Mouse (Mus musculus) forebrain, postnatal 0 days (tissue): ENCODE data around the gene Utp4. TPM values are rescaled to one million over a fixed set of nuclear protein-coding genes. Genes with fewer than 3 reads are reported as not detected.
A peak's percentile ranks its signal among the peaks of the same experiment; 100 is the strongest.

Source experiments
- ATAC-seq: fragments of 200-750 bp; cut with Nextera tagmentation; 2 replicates; pipeline ENCODE4 v1.8.0; 2017; ENCODE audit warnings: mild to moderate bottlenecking, moderate library complexity
- DNase-seq: peaks from one replicate; pipeline ENCODE4 v3.0.0-alpha.2; 2015
- H3K27ac ChIP-seq: fragments of 300-500 bp; sonication (generic); 2 replicates; pipeline ENCODE4 v1.5.1; 2014; ENCODE audit warnings: low read depth, mild to moderate bottlenecking, antibody characterized with exemption, low read length, moderate library complexity, mixed read lengths
- H3K27me3 ChIP-seq: fragments of 300-500 bp; sonication (generic); 2 replicates; pipeline ENCODE4 v1.6.1; 2014; ENCODE audit warnings: mild to moderate bottlenecking, low read length, mixed read lengths; ENCODE audit not compliant: insufficient read depth
- H3K36me3 ChIP-seq: fragments of 300-500 bp; sonication (generic); 2 replicates; pipeline ENCODE4 v1.6.1; 2014; ENCODE audit warnings: mild to moderate bottlenecking, moderate library complexity; ENCODE audit not compliant: insufficient read depth
- H3K4me1 ChIP-seq: fragments of 300-500 bp; sonication (generic); 2 replicates; pipeline ENCODE4 v1.6.1; 2014; ENCODE audit warnings: antibody characterized with exemption; ENCODE audit not compliant: insufficient read depth
- H3K4me2 ChIP-seq: fragments of 300-500 bp; sonication (generic); 2 replicates; pipeline ENCODE4 v1.6.1; 2014; ENCODE audit warnings: low read depth, mild to moderate bottlenecking, moderate library complexity
- H3K4me3 ChIP-seq: fragments of 300-500 bp; sonication (generic); 2 replicates; pipeline ENCODE4 v1.5.1; 2014; ENCODE audit warnings: low read depth, low read length, mixed read lengths
- H3K9ac ChIP-seq: fragments of 300-500 bp; sonication (generic); 2 replicates; pipeline ENCODE4 v1.6.1; 2014; ENCODE audit warnings: mild to moderate bottlenecking
- H3K9me3 ChIP-seq: fragments of 300-500 bp; sonication (generic); 2 replicates; pipeline ENCODE4 v1.6.1; 2016; ENCODE audit warnings: low read length
- CTCF ChIP-seq: sonication (generic); IDR thresholded peaks from 2 replicates; pipeline ENCODE4 v1.5.1; 2016; ENCODE audit warnings: antibody characterized with exemption, control low read depth, low read depth
- WGBS: fragments of 180-500 bp; shearing (Covaris S2); extraction: QIAGEN DNeasy Blood & Tissue Kit; methylation state at CpG from one replicate; pipeline ENCODE4 v1.1.7; 2014; 5-methylcytosine and 5-hydroxymethylcytosine counted together
- polyA plus RNA-seq: library from polyadenylated mRNA; unstranded; fragments of >200 nt; fragmentation: Nextera tagmentation; extraction: Ambion mirVana; gene quantifications from 2 replicates; pipeline ENCODE4 v1.2.1, GENCODE M21; 2015
- total RNA-seq: library from RNA; depleted of rRNA; stranded (reverse); fragments of >200 nt; gene quantifications from 2 replicates; pipeline ENCODE4 v1.2.3, GENCODE M21; 2014

Gene Utp4
- total and polyA plus RNA-seq, 2 experiments from 2014 or later = 22.2 to 30.4 TPM

DNA sequence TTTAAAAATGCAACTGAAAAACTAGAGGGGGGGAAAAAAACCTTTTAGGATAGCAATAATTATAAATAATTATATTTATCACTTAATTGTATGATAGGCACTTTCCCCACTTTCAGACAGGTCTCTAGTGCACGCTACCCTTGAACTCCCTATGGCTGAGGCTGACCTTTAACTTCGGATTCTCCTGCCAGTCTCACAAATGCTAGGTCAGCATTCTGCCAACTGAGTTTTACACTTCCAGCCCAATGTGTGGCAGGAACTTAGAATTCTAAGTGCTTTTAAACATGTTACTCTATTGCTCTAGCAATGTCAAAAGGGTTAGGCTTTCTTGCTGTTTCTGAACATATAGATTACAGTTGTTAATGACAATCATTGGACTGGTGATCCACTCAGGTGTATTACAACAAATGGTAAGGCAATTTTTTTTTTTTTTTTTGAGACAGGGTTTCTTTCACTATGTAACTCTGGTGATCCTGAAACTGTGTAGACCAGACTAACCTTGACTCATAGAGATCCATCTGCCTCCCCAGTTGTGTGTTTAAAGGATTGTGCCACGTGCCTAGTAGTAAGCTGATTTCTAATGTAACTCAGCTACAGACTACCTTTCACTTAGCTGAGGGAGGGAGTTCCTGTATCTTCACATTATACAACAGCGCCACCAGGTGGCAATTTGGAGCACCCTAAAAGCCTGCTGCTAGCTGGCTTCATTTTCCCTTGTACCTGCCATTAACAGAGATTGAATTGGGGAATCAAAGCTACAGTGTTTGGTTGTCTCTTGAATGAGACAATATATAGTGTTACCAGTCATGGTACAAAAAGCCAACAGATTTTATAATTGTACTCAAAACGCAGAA lies 5.9 kb upstream of the Utp4 start:
- ATAC-seq = peak; percentile 89
- 44% methylated on average over 5 of the region's 5 CpGs for WGBS
- no peak overlapping the region for H3K9ac ChIP-seq

DNA sequence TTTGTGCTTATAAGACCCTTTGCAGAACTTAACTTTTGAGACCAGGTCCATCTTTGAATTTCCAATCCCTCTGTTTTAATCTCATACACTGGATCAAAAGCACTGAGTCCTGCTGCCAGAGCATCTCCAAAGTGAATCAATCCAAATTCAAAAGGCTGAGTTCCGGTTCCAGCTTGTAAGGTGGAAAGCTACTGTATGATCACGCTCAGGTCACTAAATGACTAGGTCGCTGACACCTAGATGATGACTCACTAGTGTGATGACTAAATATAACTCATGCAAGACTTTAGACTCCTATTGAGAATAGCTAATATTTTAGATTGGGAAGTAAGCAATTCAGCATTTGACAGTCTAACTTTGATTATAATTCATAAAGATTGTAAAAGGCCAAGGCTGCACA lies 4.6 kb upstream of the Utp4 start:
- Histone ChIP-seq H3K4me1 (peaks cover 7% of the 10 kb centered on the region), H3K27ac (no peak overlapping the region), H3K27me3 (no peaks in the 10 kb centered on the region), H3K4me3 (no peak overlapping the region), H3K9ac (no peak overlapping the region), H3K36me3 (peaks cover 15% of the 10 kb centered on the region), H3K9me3 (no peaks in the 10 kb centered on the region), H3K4me2 (no peak overlapping the region)
- 91% methylated on average over 3 of the region's 3 CpGs for WGBS
- ATAC-seq (no peak), DNase-seq (no peak)
- TF ChIP-seq CTCF = no peak

More for the DNA sequence above, 5.9 kb upstream of the Utp4 start:
- H3K27ac ChIP-seq = no peak overlapping the region
- H3K36me3 ChIP-seq = peaks cover 20% of the 10 kb centered on the region
- TF ChIP-seq CTCF = peak; percentile 92
- H3K4me3 ChIP-seq = no peak overlapping the region
- no peaks in the 10 kb centered on the region for H3K27me3 ChIP-seq
- DNase-seq = peak; percentile 91
- peaks cover 7% of the 10 kb centered on the region for H3K4me1 ChIP-seq
- no peak overlapping the region for H3K4me2 ChIP-seq
- H3K9me3 ChIP-seq = no peaks in the 10 kb centered on the region

DNA sequence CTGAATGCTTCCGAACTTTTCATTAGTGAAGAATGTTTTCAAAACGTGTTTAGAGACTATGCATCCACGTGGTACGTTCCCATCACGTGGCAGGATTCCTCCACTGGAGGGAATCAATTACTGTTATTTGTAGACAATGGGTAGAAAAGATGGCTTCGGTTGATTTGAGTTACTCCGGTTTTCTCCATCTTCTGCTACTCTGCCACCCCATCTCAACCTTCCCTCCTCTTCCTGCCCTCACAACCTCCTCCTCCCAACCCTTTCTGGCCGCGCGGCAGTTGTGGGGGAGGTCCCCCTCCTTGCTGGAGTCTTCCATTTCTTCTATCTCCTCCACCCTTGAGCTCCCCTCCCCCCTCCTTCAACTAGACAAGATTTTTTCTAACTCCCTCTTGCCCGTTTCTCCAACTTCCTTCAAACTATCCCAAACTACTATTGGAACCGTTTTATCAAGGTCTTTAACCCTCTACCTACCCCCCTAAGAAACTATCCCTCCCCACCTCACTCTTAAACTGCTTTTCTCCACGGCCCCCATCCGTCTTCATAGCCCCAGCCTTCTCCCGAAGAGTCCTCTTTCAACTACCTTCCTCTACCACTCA lies 1.1 kb upstream of the Utp4 start:
- H3K27me3 ChIP-seq = no peaks in the 10 kb centered on the region
- no peaks in the 10 kb centered on the region for H3K9me3 ChIP-seq
- peak overlapping the region; percentile 94 for H3K4me3 ChIP-seq
- peak overlapping the region; percentile 86 for H3K4me2 ChIP-seq
- H3K4me1 ChIP-seq = peaks cover 7% of the 10 kb centered on the region
- TF ChIP-seq CTCF = no peak
- under 1% methylated on average over 15 of the region's 15 CpGs for WGBS
- peak overlapping the region; percentile 92 for H3K9ac ChIP-seq
- 0 out of 2 replicates have a peak, but pooled peaks cover 7% of the 10 kb centered on the region for H3K36me3 ChIP-seq
- ATAC-seq (no peak; the same call in 1 of the 2 replicates), DNase-seq (peak; percentile 62)
- H3K27ac ChIP-seq = peak overlapping the region; percentile 94; the same call in 1 of the 2 replicates

DNA sequence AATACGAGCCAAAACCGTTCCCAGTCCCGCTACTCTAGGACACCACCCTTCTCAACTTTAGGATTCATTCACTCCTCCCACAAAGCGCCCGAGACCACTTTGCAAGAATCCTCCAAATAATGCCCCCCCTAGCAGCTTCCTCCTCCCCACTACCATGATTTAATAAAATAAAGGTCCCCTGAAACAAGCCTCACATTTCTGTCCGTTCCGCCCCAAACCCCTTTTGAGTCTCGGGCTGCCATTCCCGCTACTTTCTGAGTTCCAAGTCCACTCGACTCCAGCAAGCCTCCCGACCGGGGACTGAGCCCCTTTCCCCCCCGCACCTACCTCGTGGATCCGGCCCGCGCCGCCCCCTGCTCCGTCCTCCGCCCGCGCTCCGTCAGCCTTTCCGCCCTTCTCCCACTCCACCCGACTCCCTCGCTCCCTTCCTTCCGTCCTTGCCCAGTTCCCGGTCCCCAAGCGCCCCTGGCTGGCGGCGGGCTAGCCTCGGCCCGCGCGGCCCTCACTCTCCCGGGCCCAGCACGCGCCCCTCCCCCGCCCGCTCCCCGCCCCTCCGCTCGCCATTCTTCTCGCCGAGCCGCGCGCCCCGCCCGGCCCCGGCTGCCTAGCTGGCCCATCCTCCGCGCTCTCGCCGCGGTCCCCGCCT lies 507 bp upstream of the Utp4 start:
- WGBS = 2% methylated on average over 55 of the region's 57 CpGs
- peak overlapping the region; percentile 86 for H3K4me2 ChIP-seq
- DNase-seq = peak; percentile 44

DNA sequence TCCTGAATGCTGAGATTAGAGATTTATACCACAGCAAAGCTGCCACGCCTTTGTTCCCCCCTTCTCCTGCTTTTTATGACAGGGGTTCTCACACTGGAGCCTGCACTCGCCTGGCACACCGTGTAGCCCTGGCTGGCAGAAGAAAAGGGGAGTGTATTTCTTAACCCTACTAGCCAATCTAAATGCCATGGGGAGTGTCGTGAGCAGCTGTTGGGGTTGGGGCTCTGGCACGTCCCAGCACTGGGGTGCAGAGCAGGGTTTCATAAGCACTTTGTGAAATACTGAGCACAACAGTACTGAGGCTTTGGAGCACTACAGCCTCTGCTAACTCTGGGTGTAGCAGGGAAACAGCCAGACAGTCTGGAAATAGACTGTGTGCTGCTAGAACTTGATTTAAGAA lies 6.0 kb downstream of the Utp4 start:
- H3K9ac ChIP-seq = no peak overlapping the region
- no peak overlapping the region for H3K4me2 ChIP-seq
- DNase-seq (no peak), ATAC-seq (no peak)
- H3K27ac ChIP-seq = no peak overlapping the region
- TF ChIP-seq CTCF = no peak
- WGBS = 93% methylated on average over 5 of the region's 5 CpGs
- H3K9me3 ChIP-seq = no peaks in the 10 kb centered on the region
- no peaks in the 10 kb centered on the region for H3K4me1 ChIP-seq
- H3K4me3 ChIP-seq = no peak overlapping the region
- no peaks in the 10 kb centered on the region for H3K27me3 ChIP-seq
- peaks cover 51% of the 10 kb centered on the region for H3K36me3 ChIP-seq

More for the DNA sequence above, 507 bp upstream of the Utp4 start:
- H3K9ac ChIP-seq = peak overlapping the region; percentile 92
- H3K36me3 ChIP-seq = peaks cover 9% of the 10 kb centered on the region; the same call in 1 of the 2 replicates
- peaks cover 7% of the 10 kb centered on the region for H3K4me1 ChIP-seq
- H3K27me3 ChIP-seq = no peaks in the 10 kb centered on the region
- peak overlapping the region; percentile 94 for H3K27ac ChIP-seq
- TF ChIP-seq CTCF = no peak
- peak overlapping the region; percentile 94 for H3K4me3 ChIP-seq
- H3K9me3 ChIP-seq = no peaks in the 10 kb centered on the region
- ATAC-seq = peak; percentile 77

DNA sequence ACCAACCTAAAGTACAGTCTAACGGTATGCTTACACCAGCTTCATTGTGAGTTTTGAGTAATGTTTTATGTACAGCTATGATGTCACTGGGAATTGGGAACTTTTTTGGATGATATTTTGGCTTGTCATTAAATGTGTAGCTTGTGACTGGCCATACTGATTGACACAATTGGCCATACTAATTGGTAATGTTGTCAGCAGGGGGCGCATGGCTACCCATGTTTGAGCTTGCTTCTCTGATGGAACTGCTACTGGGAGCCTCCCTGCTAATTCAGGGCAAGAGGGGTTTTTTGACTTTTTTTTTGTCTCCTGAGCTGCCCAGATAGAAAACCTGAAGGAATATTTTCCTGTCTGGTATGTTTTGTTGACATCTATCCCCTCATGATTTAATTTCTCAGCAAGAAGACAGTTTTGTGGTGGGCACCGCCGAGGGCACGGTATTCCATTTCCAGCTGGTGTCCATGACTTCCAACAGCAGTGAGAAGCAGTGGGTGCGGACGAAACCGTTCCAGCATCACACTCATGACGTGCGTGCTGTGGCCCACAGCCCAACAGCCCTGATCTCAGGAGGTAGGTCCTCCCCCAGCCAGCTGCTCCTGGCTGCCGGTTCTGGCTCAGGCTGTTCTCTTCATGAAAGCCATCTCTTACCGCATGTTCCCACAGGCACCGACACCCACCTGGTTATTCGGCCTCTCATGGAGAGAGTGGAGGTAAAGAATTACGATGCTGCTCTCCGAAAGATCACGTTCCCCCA lies 12.5 kb downstream of the Utp4 start:
- Histone ChIP-seq H3K9me3 (no peaks in the 10 kb centered on the region), H3K4me1 (no peaks in the 10 kb centered on the region), H3K4me3 (no peak overlapping the region), H3K27me3 (no peaks in the 10 kb centered on the region), H3K27ac (no peak overlapping the region), H3K9ac (no peak overlapping the region), H3K4me2 (no peak overlapping the region), H3K36me3 (peaks cover 55% of the 10 kb centered on the region)
- ATAC-seq (no peak), DNase-seq (peak; percentile 52)
- TF ChIP-seq CTCF = peak; percentile 69
- WGBS = 88% methylated on average over 17 of the region's 17 CpGs
